Mouse (Mus musculus): ENCODE results near the gene Kcnh1.

- no peak for TF ChIP-seq CTCF (IDR thresholded peaks at IDR 0.05; ENCODE audit: extremely low read depth, insufficient read depth, low read length)
- no peak for TF ChIP-seq POLR2A (IDR thresholded peaks at IDR 0.05; ENCODE audit: extremely low read depth, insufficient read depth, low read length)
These were observed 803 bp upstream of the Kcnh1 start for GRCm38 (mm10) chr1:192189771-192190170.
